Mouse (Mus musculus): ENCODE measurements at regions not wholly inside any gene's neighbourhood (a gene's known extent, or its start where the extent isn't known, plus 50 kb on each side); places are given as distances from the start of the nearest gene placed in this dataset.

- TF ChIP-seq POLR2A (IDR thresholded peaks at IDR 0.05; ENCODE audit: insufficient read depth, low read depth, low read length) = no peak
- TF ChIP-seq EP300 (IDR thresholded peaks at IDR 0.05; ENCODE audit: insufficient read depth, low read depth, low read length) = no peak
- no peak for TF ChIP-seq CTCF (IDR thresholded peaks at IDR 0.05)
- Histone ChIP-seq H3K27ac (no peak overlapping the region), H3K4me3 (no peak overlapping the region), H3K36me3 (ENCODE audit: control insufficient read depth, insufficient read depth, low read length) (no peaks in the 10 kb centered on the region; the same call in 1 of the 2 replicates), H3K79me2 (replicated peaks; ENCODE audit: control insufficient read depth, insufficient read depth, low read length) (no peaks in the 10 kb centered on the region), H3K4me1 (ENCODE audit: control insufficient read depth, insufficient read depth, low read length) (peaks cover 4% of the 10 kb centered on the region), H3K27me3 (ENCODE audit: control insufficient read depth, insufficient read depth, low read length) (no peaks in the 10 kb centered on the region), H3K9ac (ENCODE audit: low read depth, low read length) (no peak overlapping the region)
- DNase-seq = no peak
- intact Hi-C loops (cut with DNase I) = no loop called here
- 49% methylated on average over 1 of the region's 1 CpGs for WGBS
These were observed 103.8 kb downstream of the Ccdc71l start for GRCm38 (mm10) chr12:32482343-32482742.

- intact Hi-C loops (cut with DNase I) = no loop called here
- H3K9ac ChIP-seq (ENCODE audit: low read depth, low read length) = no peak overlapping the region
- H3K4me3 ChIP-seq = no peak overlapping the region
- no peaks in the 10 kb centered on the region for H3K27me3 ChIP-seq (ENCODE audit: control insufficient read depth, insufficient read depth, low read length)
- TF ChIP-seq POLR2A (IDR thresholded peaks at IDR 0.05; ENCODE audit: insufficient read depth, low read depth, low read length) (no peak), CTCF (IDR thresholded peaks at IDR 0.05) (no peak), EP300 (IDR thresholded peaks at IDR 0.05; ENCODE audit: insufficient read depth, low read depth, low read length) (no peak)
- peaks cover 4% of the 10 kb centered on the region for H3K4me1 ChIP-seq (ENCODE audit: control insufficient read depth, insufficient read depth, low read length)
- no peak for DNase-seq
- H3K79me2 ChIP-seq (replicated peaks; ENCODE audit: control insufficient read depth, insufficient read depth, low read length) = no peaks in the 10 kb centered on the region
- no peaks in the 10 kb centered on the region; the same call in 1 of the 2 replicates for H3K36me3 ChIP-seq (ENCODE audit: control insufficient read depth, insufficient read depth, low read length)
- no peak overlapping the region for H3K27ac ChIP-seq
These were observed 104.3 kb downstream of the Ccdc71l start for GRCm38 (mm10) chr12:32482777-32483176.

GRCm38 (mm10) chr12:32486246-32486645 is 107.7 kb downstream of the Ccdc71l start:
- Histone ChIP-seq H3K4me3 (no peak overlapping the region), H3K4me1 (ENCODE audit: control insufficient read depth, insufficient read depth, low read length) (peaks cover 4% of the 10 kb centered on the region), H3K79me2 (replicated peaks; ENCODE audit: control insufficient read depth, insufficient read depth, low read length) (no peaks in the 10 kb centered on the region), H3K9ac (ENCODE audit: low read depth, low read length) (no peak overlapping the region), H3K36me3 (ENCODE audit: control insufficient read depth, insufficient read depth, low read length) (no peaks in the 10 kb centered on the region), H3K27me3 (ENCODE audit: control insufficient read depth, insufficient read depth, low read length) (no peaks in the 10 kb centered on the region), H3K27ac (no peak overlapping the region)
- DNase-seq = no peak
- intact Hi-C loops (cut with DNase I) = no loop called here
- WGBS = 33% methylated on average over 4 of the region's 4 CpGs
- no peak for TF ChIP-seq EP300 (IDR thresholded peaks at IDR 0.05; ENCODE audit: insufficient read depth, low read depth, low read length)
- no peak for TF ChIP-seq CTCF (IDR thresholded peaks at IDR 0.05)
- TF ChIP-seq POLR2A (IDR thresholded peaks at IDR 0.05; ENCODE audit: insufficient read depth, low read depth, low read length) = no peak

GRCm38 (mm10) chr12:32486729-32487128 is 108.2 kb downstream of the Ccdc71l start:
- WGBS = 35% methylated on average over 2 of the region's 2 CpGs
- Histone ChIP-seq H3K4me1 (ENCODE audit: control insufficient read depth, insufficient read depth, low read length) (peaks cover 4% of the 10 kb centered on the region), H3K27me3 (ENCODE audit: control insufficient read depth, insufficient read depth, low read length) (no peaks in the 10 kb centered on the region), H3K27ac (no peak overlapping the region), H3K79me2 (replicated peaks; ENCODE audit: control insufficient read depth, insufficient read depth, low read length) (no peaks in the 10 kb centered on the region), H3K9ac (ENCODE audit: low read depth, low read length) (no peak overlapping the region), H3K4me3 (no peak overlapping the region), H3K36me3 (ENCODE audit: control insufficient read depth, insufficient read depth, low read length) (no peaks in the 10 kb centered on the region)
- no peak for TF ChIP-seq POLR2A (IDR thresholded peaks at IDR 0.05; ENCODE audit: insufficient read depth, low read depth, low read length)
- no peak for TF ChIP-seq EP300 (IDR thresholded peaks at IDR 0.05; ENCODE audit: insufficient read depth, low read depth, low read length)
- TF ChIP-seq CTCF (IDR thresholded peaks at IDR 0.05) = no peak
- intact Hi-C loops (cut with DNase I) = no loop called here
- DNase-seq = no peak

- H3K27me3 ChIP-seq (ENCODE audit: control insufficient read depth, insufficient read depth, low read length) = no peaks in the 10 kb centered on the region
- H3K79me2 ChIP-seq (replicated peaks; ENCODE audit: control insufficient read depth, insufficient read depth, low read length) = no peaks in the 10 kb centered on the region
- intact Hi-C loops (cut with DNase I) = no loop called here
- H3K36me3 ChIP-seq (ENCODE audit: control insufficient read depth, insufficient read depth, low read length) = no peaks in the 10 kb centered on the region
- H3K4me3 ChIP-seq = no peak overlapping the region
- DNase-seq = peak in 1 of 2 experiments; percentile 20
- H3K9ac ChIP-seq (ENCODE audit: low read depth, low read length) = no peak overlapping the region
- H3K4me1 ChIP-seq (ENCODE audit: control insufficient read depth, insufficient read depth, low read length) = peaks cover 4% of the 10 kb centered on the region
- peak overlapping the region; percentile 45; the same call in 1 of the 2 replicates for H3K27ac ChIP-seq
- WGBS = 26% methylated on average over 3 of the region's 3 CpGs
- TF ChIP-seq POLR2A (IDR thresholded peaks at IDR 0.05; ENCODE audit: insufficient read depth, low read depth, low read length) (no peak), CTCF (IDR thresholded peaks at IDR 0.05) (no peak), EP300 (IDR thresholded peaks at IDR 0.05; ENCODE audit: insufficient read depth, low read depth, low read length) (no peak)
These were observed 109.5 kb downstream of the Ccdc71l start for GRCm38 (mm10) chr12:32487883-32488577.

GRCm38 (mm10) chr12:32488578-32488892 is 110.0 kb downstream of the Ccdc71l start:
- DNase-seq = no peak
- intact Hi-C loops (cut with DNase I) = no loop called here
- Histone ChIP-seq H3K27ac (peak overlapping the region; percentile 45), H3K9ac (ENCODE audit: low read depth, low read length) (no peak overlapping the region), H3K36me3 (ENCODE audit: control insufficient read depth, insufficient read depth, low read length) (no peaks in the 10 kb centered on the region), H3K4me3 (no peak overlapping the region), H3K79me2 (replicated peaks; ENCODE audit: control insufficient read depth, insufficient read depth, low read length) (no peaks in the 10 kb centered on the region), H3K27me3 (ENCODE audit: control insufficient read depth, insufficient read depth, low read length) (no peaks in the 10 kb centered on the region), H3K4me1 (ENCODE audit: control insufficient read depth, insufficient read depth, low read length) (peaks cover 4% of the 10 kb centered on the region)
- 47% methylated on average over 1 of the region's 1 CpGs for WGBS
- TF ChIP-seq CTCF (IDR thresholded peaks at IDR 0.05) (no peak), POLR2A (IDR thresholded peaks at IDR 0.05; ENCODE audit: insufficient read depth, low read depth, low read length) (no peak), EP300 (IDR thresholded peaks at IDR 0.05; ENCODE audit: insufficient read depth, low read depth, low read length) (no peak)

All from heart, adult 2 months (tissue).